Mouse (Mus musculus) G1E (cell line): ENCODE results near the gene Grid2.

ENCODE experiments used
- CTCF ChIP-seq: IDR thresholded peaks from 2 replicates; pipeline ENCODE4 v1.5.1; 2012; ENCODE audit warnings: low read depth, low read length, inconsistent platforms, mixed read lengths
- GATA1 ChIP-seq: IDR thresholded peaks from 2 replicates; pipeline ENCODE4 v1.6.1; 2012; ENCODE audit warnings: borderline replicate concordance, low read length, inconsistent platforms, mixed read lengths
- POLR2AphosphoS5 ChIP-seq: IDR thresholded peaks from 2 replicates; pipeline ENCODE4 v1.6.1; 2012; ENCODE audit warnings: low read depth, low read length, inconsistent platforms; ENCODE audit not compliant: insufficient replicate concordance
- TAL1 ChIP-seq: conservative IDR thresholded peaks from 2 replicates; pipeline ENCODE4 v1.6.1; 2012; ENCODE audit warnings: low read depth, low read length, inconsistent platforms, mixed read lengths

- TF ChIP-seq POLR2AphosphoS5: no peak
- TF ChIP-seq CTCF: no peak
- TF ChIP-seq TAL1: no peak
- no peak for TF ChIP-seq GATA1
Observed at GRCm38 (mm10) chr6:64734441-64735320, 1479.0 kb downstream of the Grid2 start.
